Mouse (Mus musculus) CH12.LX (cell line): ENCODE results near the gene Xntrpc. TPM values are rescaled to one million over a fixed set of nuclear protein-coding genes. Genes with fewer than 3 reads are reported as not detected.
A peak's percentile ranks its signal among the peaks of the same experiment; 100 is the strongest.

Experiments
- DNase-seq: peaks from one replicate; pipeline ENCODE4 v3.0.0-alpha.2; 2013; ENCODE audit errors: extremely low read depth
- H3K27ac ChIP-seq: 2 replicates; pipeline ENCODE4 v1.5.1; 2012; ENCODE audit warnings: low read depth, mild to moderate bottlenecking, control low read depth, moderate library complexity; ENCODE audit not compliant: insufficient read depth
- H3K27me3 ChIP-seq: replicated peaks from 2 replicates; pipeline ENCODE3; 2012; ENCODE audit warnings: inconsistent platforms
- H3K36me3 ChIP-seq, 2 experiments: replicated peaks in 1 of 2; 2 replicates each; pipeline versions ENCODE3 to v1.6.1; 2012; ENCODE audit warnings: inconsistent platforms in 1 of 2, low read length in 1 of 2, mild to moderate bottlenecking in 1 of 2, mixed read lengths in 1 of 2, moderate library complexity in 1 of 2; ENCODE audit not compliant: control insufficient read depth in 1 of 2, insufficient read depth in 1 of 2
- H3K4me1 ChIP-seq, 2 experiments: 2 replicates each; pipeline ENCODE4 v1.6.1; 2012; ENCODE audit warnings: inconsistent platforms in 1 of 2, moderate library complexity in 1 of 2; ENCODE audit not compliant: insufficient read depth in 2 of 2, control insufficient read depth in 1 of 2
- H3K4me2 ChIP-seq: 2 replicates; pipeline ENCODE4 v1.6.1; 2012; ENCODE audit warnings: low read depth, mild to moderate bottlenecking, control low read depth; ENCODE audit not compliant: poor library complexity, insufficient read depth, severe bottlenecking
- H3K4me3 ChIP-seq, 3 experiments: fragments of 150-350 bp in 1 of 3; sonication (generic) in 1 of 3; replicated peaks in 1 of 3; 2 replicates each; pipeline versions ENCODE3 to v1.5.1; 2011 to 2012; ENCODE audit warnings: low read depth in 2 of 3, low read length in 2 of 3, mild to moderate bottlenecking in 2 of 3, moderate library complexity in 2 of 3, control low read depth in 1 of 3, improper control_type of control experiment in 1 of 3, inconsistent platforms in 1 of 3, mixed read lengths in 1 of 3; ENCODE audit not compliant: poor library complexity in 1 of 3
- H3K79me2 ChIP-seq: replicated peaks from 2 replicates; pipeline ENCODE4 v1.6.1; 2012; ENCODE audit warnings: mild to moderate bottlenecking, moderate library complexity; ENCODE audit not compliant: control insufficient read depth, poor library complexity, insufficient read depth, severe bottlenecking; ENCODE audit errors: extremely low read depth
- H3K9ac ChIP-seq: 2 replicates; pipeline ENCODE4 v1.6.1; 2012; ENCODE audit warnings: low read depth, mild to moderate bottlenecking, control low read depth, moderate library complexity; ENCODE audit not compliant: insufficient read depth
- H3K9me3 ChIP-seq: replicated peaks from 2 replicates; pipeline ENCODE3; 2012; ENCODE audit warnings: low read length, inconsistent platforms, mixed read lengths
- CTCF ChIP-seq, 2 experiments: IDR thresholded peaks in 1 of 2; conservative IDR thresholded peaks in 1 of 2; 2 replicates each; pipeline ENCODE4 v1.5.1; 2011 to 2012; ENCODE audit warnings: low read depth in 2 of 2, low read length in 2 of 2, improper control_type of control experiment in 1 of 2, inconsistent platforms in 1 of 2, mild to moderate bottlenecking in 1 of 2, moderate library complexity in 1 of 2
- ELF1 ChIP-seq: IDR thresholded peaks from 2 replicates; pipeline ENCODE4 v1.6.1; 2014; ENCODE audit warnings: low read depth, mild to moderate bottlenecking, inconsistent platforms, low read length, improper control_type of control experiment
- ETS1 ChIP-seq: conservative IDR thresholded peaks from 2 replicates; pipeline ENCODE4 v1.6.1; 2012; ENCODE audit warnings: low read depth, mild to moderate bottlenecking, inconsistent platforms, low read length, improper control_type of control experiment, moderate library complexity
- HCFC1 ChIP-seq: IDR thresholded peaks from 2 replicates; pipeline ENCODE4 v1.6.1; 2012; ENCODE audit warnings: low read depth, mild to moderate bottlenecking, inconsistent platforms, low read length, improper control_type of control experiment
- MAFK ChIP-seq: IDR thresholded peaks from 2 replicates; pipeline ENCODE4 v1.6.1; 2011; ENCODE audit warnings: low read length, improper control_type of control experiment; ENCODE audit not compliant: insufficient replicate concordance
- NELFE ChIP-seq: IDR thresholded peaks from 2 replicates; pipeline ENCODE4 v1.6.1; 2011; ENCODE audit warnings: low read depth, low read length, improper control_type of control experiment
- RAD21 ChIP-seq: IDR thresholded peaks from 2 replicates; pipeline ENCODE4 v1.6.1; 2011; ENCODE audit warnings: low read depth, mild to moderate bottlenecking, low read length, improper control_type of control experiment, moderate library complexity
- SIN3A ChIP-seq: IDR thresholded peaks from 2 replicates; pipeline ENCODE4 v1.6.1; 2012; ENCODE audit warnings: low read length, improper control_type of control experiment, inconsistent platforms
- SMC3 ChIP-seq: IDR thresholded peaks from 2 replicates; pipeline ENCODE4 v1.6.1; 2011; ENCODE audit warnings: low read depth, low read length, improper control_type of control experiment
- dilution Hi-C: fragments of 300-500 bp; cut with MboI; formaldehyde crosslinking; loops from 2 replicates; pipeline ENCODE4 v1.14.3; 2020; ENCODE audit warnings: low sequenced_read_pairs; ENCODE audit not compliant: extremely low pct_unique_long_range_greater_than_20kb, extremely low pct_ligation_motif_present
- in situ Hi-C: fragments of 300-500 bp; cut with MboI; formaldehyde crosslinking; loops from 3 replicates; pipeline ENCODE4 v1.14.3; 2019; ENCODE audit warnings: low sequenced_read_pairs, low pct_ligation_motif_present, low pct_unique_long_range_greater_than_20kb, mixed read lengths
- polyA plus RNA-seq: library from polyadenylated mRNA; unstranded; fragments of >175 nt; gene quantifications from 2 replicates; pipeline ENCODE4 v1.2.1, GENCODE M21; 2012; ENCODE audit warnings: low read depth; ENCODE audit not compliant: insufficient read length
- total RNA-seq, 2 experiments: library from RNA; depleted of rRNA; stranded (reverse); fragments of 300-350 nt in 1 of 2; fragments of >200 nt in 1 of 2; gene quantifications; 2 replicates each; pipeline ENCODE4 v1.2.3; 2012 to 2014

Gene Xntrpc
- total and polyA plus RNA-seq, 3 experiments, result 0.64 to 1.9 (median 1.7) TPM

DNA sequence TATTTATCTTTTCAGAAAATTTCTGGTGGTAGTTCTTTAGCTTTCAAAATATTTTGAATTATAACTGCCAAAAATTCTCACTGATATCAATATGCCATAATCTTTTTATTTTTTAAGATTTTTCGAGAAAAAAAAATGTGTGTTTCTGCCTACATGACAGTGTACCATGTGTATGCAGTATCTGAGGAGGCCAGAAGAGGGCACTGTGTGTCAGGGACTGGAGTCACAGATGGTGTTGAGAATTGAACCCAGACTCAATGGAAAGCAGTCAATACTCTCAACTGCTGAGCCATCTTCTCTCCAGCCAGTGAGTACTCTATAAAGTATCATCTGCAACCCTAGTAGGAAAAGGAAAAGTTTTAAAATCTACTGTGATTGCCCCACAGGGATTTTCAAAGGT is 72.0 kb downstream of the Xntrpc start:
- Histone ChIP-seq H3K4me3 (no peak overlapping the region), H3K9ac (no peak overlapping the region), H3K27ac (no peak overlapping the region), H3K4me1 (no peaks in the 10 kb centered on the region), H3K36me3 (peaks cover 47 to 92% of the 10 kb centered on the region in 2 experiments), H3K27me3 (no peaks in the 10 kb centered on the region), H3K79me2 (no peaks in the 10 kb centered on the region), H3K4me2 (no peak overlapping the region), H3K9me3 (no peaks in the 10 kb centered on the region)
- DNase-seq, result peak; percentile 52
- dilution Hi-C loops (no loop called here), in situ Hi-C loops (no loop called here)
- TF ChIP-seq RAD21 (peak; percentile 40), ELF1 (no peak), SMC3 (peak; percentile 19; the same call in 1 of the 2 replicates), CTCF (conservative IDR thresholded peaks at IDR 0.05 in 1 of 2, IDR thresholded peaks at IDR 0.05 in 1 of 2; ENCODE audit: low read depth in 2 of 2, low read length in 2 of 2) (peak; percentile 69)

DNA sequence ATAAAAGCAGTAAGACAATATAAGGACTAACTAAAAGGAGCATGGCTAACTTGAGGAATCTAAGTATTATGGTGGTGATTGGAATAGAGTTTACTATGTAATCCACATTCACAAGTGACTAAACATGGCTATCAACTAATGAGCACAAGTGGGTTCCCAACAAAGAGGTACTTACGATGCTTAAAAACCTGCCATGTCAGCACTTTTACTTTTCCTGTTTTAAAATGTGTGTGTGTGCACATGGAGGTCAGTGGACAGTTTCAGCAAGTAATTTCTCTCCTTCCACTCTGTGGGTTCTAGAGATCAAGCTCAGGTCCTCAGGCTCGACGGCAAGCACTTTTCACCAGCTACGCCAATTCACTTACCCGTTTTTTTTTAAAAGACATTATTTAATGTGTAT is 72.4 kb downstream of the Xntrpc start:
- in situ Hi-C loops, result no loop called here
- peaks cover 46 to 90% of the 10 kb centered on the region in 2 experiments for H3K36me3 ChIP-seq

More for the DNA sequence above, 72.4 kb downstream of the Xntrpc start:
- H3K4me3 ChIP-seq, result no peak overlapping the region
- dilution Hi-C loops, result no loop called here
- no peaks in the 10 kb centered on the region for H3K4me1 ChIP-seq
- TF ChIP-seq MAFK, result peak; percentile 95
- TF ChIP-seq HCFC1, result no peak
- TF ChIP-seq NELFE, result no peak
- no peak for TF ChIP-seq ETS1
- no peak for TF ChIP-seq SIN3A
- H3K9ac ChIP-seq, result no peak overlapping the region
- no peak for DNase-seq
- no peaks in the 10 kb centered on the region for H3K79me2 ChIP-seq
- no peak overlapping the region for H3K4me2 ChIP-seq
- H3K9me3 ChIP-seq, result no peaks in the 10 kb centered on the region
- H3K27ac ChIP-seq, result no peak overlapping the region
- H3K27me3 ChIP-seq, result no peaks in the 10 kb centered on the region

Other genes starting within 250 kb of the Xntrpc start
- not detected in 2 replicates for gene Phox2a, start 247.4 kb upstream of the Xntrpc start, total RNA-seq (2012; rRNA removed)
- not detected in 2 replicates for gene Phox2a, start 247.4 kb upstream of the Xntrpc start, total RNA-seq (2014; rRNA removed)
- gene Phox2a, start 247.4 kb upstream of the Xntrpc start, polyA plus RNA-seq, result not detected in 2 replicates
- gene Inppl1, start 227.5 kb upstream of the Xntrpc start, total RNA-seq (2012; rRNA removed), result 36.1 and 44.3 TPM in 2 replicates
- gene Inppl1, start 227.5 kb upstream of the Xntrpc start, total RNA-seq (2014; rRNA removed), result 21.6 and 27.3 TPM in 2 replicates
- gene Inppl1, start 227.5 kb upstream of the Xntrpc start, polyA plus RNA-seq, result 35.7 and 37.9 TPM in 2 replicates
- not detected in 2 replicates for gene Folr2, start 208.5 kb upstream of the Xntrpc start, total RNA-seq (2012; rRNA removed)
- gene Folr2, start 208.5 kb upstream of the Xntrpc start, total RNA-seq (2014; rRNA removed), result not detected in 2 replicates
- gene Folr2, start 208.5 kb upstream of the Xntrpc start, polyA plus RNA-seq, result not detected in 2 replicates
- gene Anapc15, start 202.0 kb upstream of the Xntrpc start, total RNA-seq (2012; rRNA removed), result 69.1 and 88.8 TPM in 2 replicates
- 90.6 and 98.5 TPM in 2 replicates for gene Anapc15, start 202.0 kb upstream of the Xntrpc start, total RNA-seq (2014; rRNA removed)
- 97.1 and 107 TPM in 2 replicates for gene Anapc15, start 202.0 kb upstream of the Xntrpc start, polyA plus RNA-seq
- gene Folr1, start 194.9 kb upstream of the Xntrpc start, total RNA-seq (2012; rRNA removed), result 0.25 and 0.34 TPM in 2 replicates
- not detected in 2 replicates for gene Folr1, start 194.9 kb upstream of the Xntrpc start, total RNA-seq (2014; rRNA removed)
- not detected in 2 replicates for gene Folr1, start 194.9 kb upstream of the Xntrpc start, polyA plus RNA-seq
- 68.6 and 77.9 TPM in 2 replicates for gene Lamtor1, start 159.8 kb upstream of the Xntrpc start, total RNA-seq (2012; rRNA removed)
- gene Lamtor1, start 159.8 kb upstream of the Xntrpc start, total RNA-seq (2014; rRNA removed), result 80.7 and 86.2 TPM in 2 replicates
- gene Lamtor1, start 159.8 kb upstream of the Xntrpc start, polyA plus RNA-seq, result 107 and 124 TPM in 2 replicates
- 1.1 and 1.4 TPM in 2 replicates for gene Tomt, start 159.4 kb upstream of the Xntrpc start, total RNA-seq (2012; rRNA removed)
- gene Tomt, start 159.4 kb upstream of the Xntrpc start, total RNA-seq (2014; rRNA removed), result 0.07 and 0.22 TPM in 2 replicates
- gene Tomt, start 159.4 kb upstream of the Xntrpc start, polyA plus RNA-seq, result 1.3 TPM in 2 replicates
- gene Lrrc51, start 131.8 kb upstream of the Xntrpc start, total RNA-seq (2012; rRNA removed), result 3.9 and 5.6 TPM in 2 replicates
- 5.2 and 6.6 TPM in 2 replicates for gene Lrrc51, start 131.8 kb upstream of the Xntrpc start, total RNA-seq (2014; rRNA removed)
- 3.2 and 4.9 TPM in 2 replicates for gene Lrrc51, start 131.8 kb upstream of the Xntrpc start, polyA plus RNA-seq
- 56.4 and 57.6 TPM in 2 replicates for gene Numa1, start 131.6 kb upstream of the Xntrpc start, total RNA-seq (2012; rRNA removed)
- 38.0 and 38.2 TPM in 2 replicates for gene Numa1, start 131.6 kb upstream of the Xntrpc start, total RNA-seq (2014; rRNA removed)
- 75.7 and 79.5 TPM in 2 replicates for gene Numa1, start 131.6 kb upstream of the Xntrpc start, polyA plus RNA-seq
- gene Il18bp, start 47.0 kb upstream of the Xntrpc start, total RNA-seq (2012; rRNA removed), result 1.9 and 2.6 TPM in 2 replicates
- 1.7 and 1.9 TPM in 2 replicates for gene Il18bp, start 47.0 kb upstream of the Xntrpc start, total RNA-seq (2014; rRNA removed)
- 2.9 and 3.3 TPM in 2 replicates for gene Il18bp, start 47.0 kb upstream of the Xntrpc start, polyA plus RNA-seq
- 20.4 and 20.7 TPM in 2 replicates for gene Rnf121, start 244 bp upstream of the Xntrpc start, total RNA-seq (2012; rRNA removed)
- 10.3 and 13.9 TPM in 2 replicates for gene Rnf121, start 244 bp upstream of the Xntrpc start, total RNA-seq (2014; rRNA removed)
- gene Rnf121, start 244 bp upstream of the Xntrpc start, polyA plus RNA-seq, result 24.8 and 27.7 TPM in 2 replicates
- 19.8 and 20.2 TPM in 2 replicates for gene Xndc1, start 202 bp upstream of the Xntrpc start, total RNA-seq (2012; rRNA removed)
- 15.4 and 19.9 TPM in 2 replicates for gene Xndc1, start 202 bp upstream of the Xntrpc start, total RNA-seq (2014; rRNA removed)
- 23.4 and 26.7 TPM in 2 replicates for gene Xndc1, start 202 bp upstream of the Xntrpc start, polyA plus RNA-seq
- 0.17 TPM in 1 of 2 replicates, not detected in the other for gene Trpc2, start 17.4 kb downstream of the Xntrpc start, total RNA-seq (2012; rRNA removed)
- gene Trpc2, start 17.4 kb downstream of the Xntrpc start, total RNA-seq (2014; rRNA removed), result 0.24 TPM in 1 of 2 replicates, not detected in the other
- gene Trpc2, start 17.4 kb downstream of the Xntrpc start, polyA plus RNA-seq, result not detected in 2 replicates
- 0.17 and 0.21 TPM in 2 replicates for gene Art1, start 36.0 kb downstream of the Xntrpc start, total RNA-seq (2012; rRNA removed)
- 0.20 and 0.22 TPM in 2 replicates for gene Art1, start 36.0 kb downstream of the Xntrpc start, total RNA-seq (2014; rRNA removed)
- gene Art1, start 36.0 kb downstream of the Xntrpc start, polyA plus RNA-seq, result 0.40 and 0.67 TPM in 2 replicates
- 0.71 and 0.85 TPM in 2 replicates for gene Art5, start 43.8 kb downstream of the Xntrpc start, total RNA-seq (2012; rRNA removed)
- gene Art5, start 43.8 kb downstream of the Xntrpc start, total RNA-seq (2014; rRNA removed), result 2.6 and 2.7 TPM in 2 replicates
- 3.9 and 4.7 TPM in 2 replicates for gene Art5, start 43.8 kb downstream of the Xntrpc start, polyA plus RNA-seq
- gene Chrna10, start 51.1 kb downstream of the Xntrpc start, total RNA-seq (2012; rRNA removed), result not detected in 2 replicates
- not detected in 2 replicates for gene Chrna10, start 51.1 kb downstream of the Xntrpc start, total RNA-seq (2014; rRNA removed)
- gene Chrna10, start 51.1 kb downstream of the Xntrpc start, polyA plus RNA-seq, result not detected in 2 replicates
- 24.6 and 27.3 TPM in 2 replicates for gene Nup98, start 144.5 kb downstream of the Xntrpc start, total RNA-seq (2012; rRNA removed)
- 23.9 and 25.0 TPM in 2 replicates for gene Nup98, start 144.5 kb downstream of the Xntrpc start, total RNA-seq (2014; rRNA removed)
- gene Nup98, start 144.5 kb downstream of the Xntrpc start, polyA plus RNA-seq, result 34.3 and 37.1 TPM in 2 replicates
- 13.2 and 18.3 TPM in 2 replicates for gene Pgap2, start 144.5 kb downstream of the Xntrpc start, total RNA-seq (2012; rRNA removed)
- gene Pgap2, start 144.5 kb downstream of the Xntrpc start, total RNA-seq (2014; rRNA removed), result 20.3 and 23.7 TPM in 2 replicates
- gene Pgap2, start 144.5 kb downstream of the Xntrpc start, polyA plus RNA-seq, result 26.1 and 38.5 TPM in 2 replicates
- gene Rhog, start 190.3 kb downstream of the Xntrpc start, total RNA-seq (2012; rRNA removed), result 17.1 and 22.7 TPM in 2 replicates
- gene Rhog, start 190.3 kb downstream of the Xntrpc start, total RNA-seq (2014; rRNA removed), result 9.6 and 12.2 TPM in 2 replicates
- 109 and 118 TPM in 2 replicates for gene Rhog, start 190.3 kb downstream of the Xntrpc start, polyA plus RNA-seq
- 8.9 and 10.2 TPM in 2 replicates for gene Stim1, start 202.1 kb downstream of the Xntrpc start, total RNA-seq (2012; rRNA removed)
- gene Stim1, start 202.1 kb downstream of the Xntrpc start, total RNA-seq (2014; rRNA removed), result 21.0 and 26.6 TPM in 2 replicates
- 23.9 and 24.1 TPM in 2 replicates for gene Stim1, start 202.1 kb downstream of the Xntrpc start, polyA plus RNA-seq